Mouse (Mus musculus) kidney, embryonic 16.5 days (tissue): ENCODE measurements around the gene Armcx6. TPM values are rescaled to one million over a fixed set of nuclear protein-coding genes. Genes with fewer than 3 reads are reported as not detected.

ENCODE experiments used
- microRNA-seq: library from miRNA; unstranded; fragments of <30 nt; microRNA quantifications from one replicate; pipeline ENCODE4, GENCODE M21; 2016
- polyA plus RNA-seq: library from polyadenylated mRNA; unstranded; fragments of >200 nt; fragmentation: Nextera tagmentation; extraction: Ambion mirVana; gene quantifications from 2 replicates; pipeline ENCODE4 v1.2.1, GENCODE M21; 2015

Gene Armcx6
- polyA plus RNA-seq, 1 experiment from 2014 or later: 22.0 TPM

Small RNA genes lying within 50 kb of the gene (microRNA-seq; reads per million reads assigned to microRNA genes)
- gene Mir7093: not detected

Other genes starting within 250 kb of the Armcx6 start
- 83.4 and 95.3 TPM in 2 replicates for gene Timm8a1, start 209.6 kb downstream of the Armcx6 start, polyA plus RNA-seq
- gene Btk, start 167.8 kb downstream of the Armcx6 start, polyA plus RNA-seq: 0.94 and 1.0 TPM in 2 replicates
- 332 and 341 TPM in 2 replicates for gene Rpl36a, start 165.8 kb downstream of the Armcx6 start, polyA plus RNA-seq
- gene Gla, start 150.3 kb downstream of the Armcx6 start, polyA plus RNA-seq: 5.2 and 7.0 TPM in 2 replicates
- 168 and 172 TPM in 2 replicates for gene Hnrnph2, start 150.2 kb downstream of the Armcx6 start, polyA plus RNA-seq
- gene Armcx4, start 64.9 kb downstream of the Armcx6 start, polyA plus RNA-seq: 4.0 and 4.4 TPM in 2 replicates
- gene Armcx1, start 33.5 kb downstream of the Armcx6 start, polyA plus RNA-seq: 53.4 and 59.0 TPM in 2 replicates
- 66.0 and 70.6 TPM in 2 replicates for gene Armcx3, start 5.2 kb upstream of the Armcx6 start, polyA plus RNA-seq
- 75.9 and 83.6 TPM in 2 replicates for gene Armcx2, start 57.8 kb upstream of the Armcx6 start, polyA plus RNA-seq
- gene Nxf2, start 213.3 kb upstream of the Armcx6 start, polyA plus RNA-seq: 0.40 and 0.77 TPM in 2 replicates